Mouse (Mus musculus) olfactory bulb, adult 2 months (tissue): ENCODE data around the gene Nox3.

Experiments used
- CTCF ChIP-seq: fragments of 200-500 bp; IDR thresholded peaks from 2 replicates; pipeline ENCODE4 v1.5.1; 2012; ENCODE audit warnings: low read depth, mild to moderate bottlenecking, low read length, moderate library complexity; ENCODE audit not compliant: insufficient read depth
- POLR2A ChIP-seq: fragments of 200-500 bp; IDR thresholded peaks from 2 replicates; pipeline ENCODE4 v1.6.1; 2012; ENCODE audit warnings: mild to moderate bottlenecking, low read depth, low read length, moderate library complexity; ENCODE audit not compliant: insufficient read depth

DNA sequence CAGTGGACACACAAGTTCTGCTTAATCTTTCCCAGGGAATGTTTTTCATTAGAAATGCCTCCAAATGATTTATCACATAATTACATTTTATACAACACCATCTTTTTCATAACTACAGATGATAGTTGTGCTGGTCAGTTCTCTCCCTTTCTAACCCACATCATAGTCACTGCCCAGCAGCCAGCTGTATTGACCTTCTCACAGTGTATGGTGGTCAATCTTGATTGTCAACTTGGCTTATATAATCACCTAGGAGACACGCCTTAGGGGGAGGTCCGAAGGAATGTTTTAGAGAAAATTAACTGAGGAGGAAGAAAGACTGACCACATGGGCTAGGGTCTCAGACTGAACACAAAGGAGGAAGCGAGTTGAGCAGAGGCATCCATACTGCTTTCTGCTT, 57.3 kb downstream of the Nox3 start:
- TF ChIP-seq CTCF = no peak
- no peak for TF ChIP-seq POLR2A
